Mouse (Mus musculus) MEL-GATA-1-ER (cell line): ENCODE measurements at regions not wholly inside any gene's neighbourhood (a gene's known extent, or its start where the extent isn't known, plus 50 kb on each side); places are given as distances from the start of the nearest gene placed in this dataset.

ENCODE experiments used
- DNase-seq: peaks from one replicate; pipeline ENCODE4 v3.0.0-alpha.2; 2012; ENCODE audit warnings: low read depth; ENCODE audit errors: extremely low read depth

DNA sequence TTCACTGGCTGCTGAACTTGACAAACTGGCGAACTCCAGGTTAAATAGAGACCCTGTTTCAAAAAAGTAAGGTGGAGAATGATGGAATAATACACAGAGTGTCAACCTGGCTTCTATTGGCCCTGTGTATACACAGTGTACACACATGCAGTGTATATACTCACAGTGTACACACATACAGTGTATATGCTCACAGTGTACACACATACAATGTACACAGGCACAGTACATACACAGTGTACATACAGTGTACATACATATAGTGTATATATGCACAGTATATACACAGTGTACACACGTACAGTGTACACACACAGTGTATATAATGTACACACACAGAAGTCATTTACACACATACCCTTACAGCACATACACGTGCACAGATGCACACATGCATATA is 52.4 kb upstream of the Aldh1b1 start:
- DNase-seq: no peak

GRCm38 (mm10) chr4:45745746-45746145 is 53.1 kb upstream of the Aldh1b1 start:
- DNase-seq: peak; percentile 70

- DNase-seq: no peak
Observed at GRCm38 (mm10) chr4:45744849-45745407, 53.9 kb upstream of the Aldh1b1 start.

GRCm38 (mm10) chr4:45740779-45741365 is 58.0 kb upstream of the Aldh1b1 start:
- no peak for DNase-seq

DNA sequence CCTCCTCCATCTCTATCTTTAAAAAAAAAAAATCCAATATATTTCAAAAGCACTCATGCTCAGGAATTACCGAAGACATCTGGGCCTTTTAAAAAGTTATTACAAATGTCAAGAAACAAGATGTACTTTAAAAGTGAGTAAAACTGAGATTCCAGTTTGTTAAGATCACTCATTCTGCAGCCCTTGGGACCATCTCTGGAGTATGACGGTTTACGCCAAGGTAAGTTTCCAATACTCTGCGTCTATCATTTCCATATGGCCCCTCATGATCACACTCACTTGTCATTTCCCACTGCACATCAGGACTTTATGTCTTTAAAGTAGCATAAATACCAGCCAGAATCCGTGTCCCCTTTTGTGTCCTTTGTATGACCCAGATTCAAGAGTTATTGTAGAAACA is 58.5 kb upstream of the Aldh1b1 start:
- DNase-seq: no peak

- DNase-seq: no peak
Observed at GRCm38 (mm10) chr4:45739696-45740095, 59.1 kb upstream of the Aldh1b1 start.

DNA sequence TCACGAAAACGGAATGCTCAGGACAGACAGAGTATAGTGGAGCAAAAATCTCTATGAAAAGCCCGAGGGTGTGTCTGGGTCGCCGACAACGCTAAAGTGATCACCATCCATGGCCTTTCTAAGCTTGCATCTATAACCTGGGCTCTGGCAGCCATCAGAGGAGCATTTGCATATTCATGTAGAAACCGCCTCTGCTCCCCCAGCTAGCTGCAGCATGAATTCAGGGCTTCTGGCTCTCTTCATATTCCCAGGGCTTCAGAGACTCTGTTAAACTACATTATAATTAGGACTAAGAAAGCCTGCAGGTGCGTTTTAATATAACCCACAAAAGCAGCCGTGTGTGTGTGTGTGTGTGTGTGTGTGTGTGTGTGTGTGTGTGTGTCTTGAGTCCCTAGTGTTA is 59.7 kb upstream of the Aldh1b1 start:
- no peak for DNase-seq

- no peak for DNase-seq
Observed at GRCm38 (mm10) chr4:45738746-45739145, 60.1 kb upstream of the Aldh1b1 start.

GRCm38 (mm10) chr4:45736215-45736815 is 62.5 kb upstream of the Aldh1b1 start:
- DNase-seq: no peak

GRCm38 (mm10) chr4:45734011-45734410 is 64.8 kb upstream of the Aldh1b1 start:
- no peak for DNase-seq

DNA sequence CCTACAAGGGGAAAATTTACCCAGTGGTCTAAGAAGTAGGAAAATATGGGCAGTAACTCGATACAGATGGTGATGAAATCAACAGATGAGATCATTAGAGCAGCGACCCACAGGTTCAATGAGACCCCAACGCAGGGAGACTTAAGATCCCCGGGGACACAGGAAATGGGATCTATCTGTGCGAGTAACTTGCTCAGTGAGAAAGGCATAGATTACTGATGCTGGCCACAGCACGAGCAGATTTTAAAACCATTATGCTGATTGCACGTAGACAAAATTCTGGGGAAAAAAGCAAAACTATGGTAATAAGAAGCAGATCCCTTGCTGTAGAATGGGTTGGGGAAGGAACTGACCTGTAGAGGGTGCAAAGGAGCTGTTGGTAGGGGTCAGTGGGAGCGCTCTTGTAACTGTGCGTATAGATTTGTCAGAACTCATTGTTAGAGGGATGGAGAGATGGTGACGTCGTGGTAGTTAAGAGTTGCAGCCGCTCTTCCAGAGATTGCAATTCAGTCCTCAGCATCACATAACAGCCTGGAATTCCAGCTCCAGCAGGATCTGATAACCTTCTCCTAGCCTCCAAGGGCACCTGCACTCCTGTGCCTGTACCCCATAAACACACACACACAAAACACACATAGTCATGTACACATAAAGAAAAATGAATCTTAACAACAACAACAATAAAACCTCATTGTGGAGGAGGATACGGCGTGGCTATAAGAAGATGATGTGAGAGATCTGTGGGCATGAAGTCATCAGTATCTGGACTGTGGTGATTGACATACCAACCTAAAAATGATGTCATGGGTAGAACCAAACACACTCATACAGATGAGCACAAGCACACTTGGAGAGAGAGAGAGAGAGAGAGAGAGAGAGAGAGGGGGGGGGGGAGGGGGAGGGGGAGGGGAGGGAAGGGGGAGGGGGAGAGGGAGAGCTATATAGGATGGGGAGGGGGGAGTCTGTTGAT is 67.7 kb upstream of the Aldh1b1 start:
- DNase-seq: no peak

GRCm38 (mm10) chr4:45729801-45730200 is 69.0 kb upstream of the Aldh1b1 start:
- DNase-seq: no peak

DNA sequence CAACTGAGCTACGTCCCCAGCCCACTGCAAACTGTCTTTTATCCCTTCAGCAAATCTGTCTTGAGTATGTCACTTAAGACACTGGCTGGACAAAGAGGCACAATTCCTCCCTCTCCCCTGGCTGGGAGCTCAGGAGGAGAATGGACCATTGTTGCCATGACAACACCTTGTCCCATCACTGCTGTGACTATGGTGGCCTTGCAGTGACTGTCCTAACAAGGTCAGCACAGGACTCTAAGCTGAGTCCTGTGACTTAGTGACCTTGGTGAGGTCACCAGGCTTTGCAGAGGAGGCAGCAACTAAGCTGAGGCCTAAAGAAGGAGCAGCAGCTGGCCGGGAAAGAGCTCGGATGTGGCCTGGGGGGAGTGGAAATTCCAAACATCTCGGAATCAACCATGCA is 70.0 kb upstream of the Aldh1b1 start:
- no peak for DNase-seq

GRCm38 (mm10) chr4:45727915-45728314 is 70.9 kb upstream of the Aldh1b1 start:
- no peak for DNase-seq

GRCm38 (mm10) chr4:45727474-45727873 is 71.3 kb upstream of the Aldh1b1 start:
- no peak for DNase-seq

DNA sequence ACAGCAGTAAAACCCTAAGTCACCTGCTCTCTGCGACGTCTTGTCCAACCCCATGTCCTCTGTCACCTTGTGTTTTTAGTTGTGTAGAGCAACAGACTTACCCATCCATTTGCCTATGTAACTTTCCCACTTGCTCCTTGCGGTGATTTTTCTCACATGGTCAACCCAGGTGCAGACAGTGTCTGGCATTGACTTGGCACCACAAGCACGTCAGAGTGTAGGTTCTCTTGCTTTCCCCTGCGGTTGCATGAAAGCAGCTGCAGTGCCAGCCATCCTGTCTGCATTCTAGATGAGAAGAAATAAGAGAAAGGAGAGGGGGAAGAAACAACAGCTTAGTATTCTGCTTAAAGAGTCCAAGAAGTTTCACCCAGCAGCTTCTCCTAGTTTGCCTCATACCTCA is 72.0 kb upstream of the Aldh1b1 start:
- DNase-seq: no peak

GRCm38 (mm10) chr4:45725055-45725910 is 73.5 kb upstream of the Aldh1b1 start:
- no peak for DNase-seq

DNA sequence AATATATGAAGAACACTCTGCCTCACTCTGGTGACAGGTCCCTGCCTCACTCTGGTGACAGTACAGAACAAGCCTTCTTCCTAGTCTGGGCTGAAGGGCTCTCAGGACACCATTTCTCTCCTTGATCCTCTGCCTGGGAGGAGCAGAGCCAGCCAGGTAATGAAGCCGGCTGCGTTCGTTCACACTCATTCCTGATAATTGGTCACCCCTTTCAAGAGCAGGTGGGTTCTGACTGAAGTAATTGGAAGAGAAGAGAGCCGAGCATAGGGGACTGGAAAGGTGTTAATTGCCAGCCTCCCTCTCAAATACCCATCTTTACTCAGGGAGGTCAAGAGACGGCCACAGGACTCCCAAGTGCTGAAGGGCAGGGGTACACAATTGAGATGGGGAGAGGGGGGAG is 78.5 kb upstream of the Aldh1b1 start:
- no peak for DNase-seq

DNA sequence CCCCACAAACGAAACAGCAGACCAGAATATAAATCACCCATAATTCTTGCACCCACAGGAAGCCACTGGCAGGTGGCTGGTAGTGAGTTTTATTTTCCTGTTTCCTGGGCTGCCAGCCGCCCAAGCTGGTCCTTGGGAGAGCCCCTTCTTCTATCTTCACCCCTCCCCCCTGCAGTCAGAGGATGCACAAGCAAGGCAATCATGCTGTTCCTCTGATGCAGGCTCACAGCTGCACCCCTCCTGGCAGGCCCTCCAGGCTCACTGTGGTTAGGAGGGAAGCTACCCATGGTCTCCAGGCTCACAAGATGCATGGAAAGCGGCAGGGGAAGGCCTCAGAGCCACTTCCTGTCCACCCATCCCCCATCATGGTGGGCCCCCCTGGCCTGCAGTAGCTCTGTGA is 79.3 kb upstream of the Aldh1b1 start:
- no peak for DNase-seq

GRCm38 (mm10) chr4:45715878-45716277 is 82.9 kb upstream of the Aldh1b1 start:
- no peak for DNase-seq

GRCm38 (mm10) chr4:45713837-45714508 is 84.8 kb upstream of the Aldh1b1 start:
- no peak for DNase-seq
